Mouse (Mus musculus): Measurements from ENCODE around the gene Gm14137.

DNA sequence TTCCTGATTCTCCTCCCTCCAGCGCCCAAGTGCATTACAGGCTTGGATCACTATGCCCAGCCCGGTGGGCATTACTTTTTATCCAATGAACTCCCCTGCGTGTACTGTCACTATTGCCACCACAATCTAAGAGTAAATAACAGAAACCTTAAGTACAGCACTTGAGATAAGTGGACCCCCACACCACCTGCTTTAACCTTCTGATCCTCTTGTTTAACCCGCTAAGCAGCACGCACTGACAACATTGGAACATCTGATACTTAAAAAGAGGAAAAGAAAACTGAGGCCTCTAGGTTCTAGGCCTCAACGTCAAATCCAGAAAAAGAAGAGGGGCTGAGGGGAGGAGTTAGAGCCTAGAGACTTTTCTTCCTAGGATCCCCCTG, 33.6 kb downstream of the Gm14137 start:
- TF ChIP-seq POLR2A (IDR thresholded peaks at IDR 0.05; ENCODE audit: low read depth, low read length) (no peak), CTCF (IDR thresholded peaks at IDR 0.05; ENCODE audit: extremely low read depth, insufficient read depth, insufficient read length, insufficient replicate concordance) (no peak)

All from spleen, adult 2 months (tissue).